Mouse (Mus musculus): Measurements from ENCODE around the gene Rtl8c.
"Not testable (repeated sequence)": the region's sequence is repeated elsewhere in the genome, so short reads cannot be mapped to it uniquely, and the experiment has no call there.

Gene Rtl8c

DNA sequence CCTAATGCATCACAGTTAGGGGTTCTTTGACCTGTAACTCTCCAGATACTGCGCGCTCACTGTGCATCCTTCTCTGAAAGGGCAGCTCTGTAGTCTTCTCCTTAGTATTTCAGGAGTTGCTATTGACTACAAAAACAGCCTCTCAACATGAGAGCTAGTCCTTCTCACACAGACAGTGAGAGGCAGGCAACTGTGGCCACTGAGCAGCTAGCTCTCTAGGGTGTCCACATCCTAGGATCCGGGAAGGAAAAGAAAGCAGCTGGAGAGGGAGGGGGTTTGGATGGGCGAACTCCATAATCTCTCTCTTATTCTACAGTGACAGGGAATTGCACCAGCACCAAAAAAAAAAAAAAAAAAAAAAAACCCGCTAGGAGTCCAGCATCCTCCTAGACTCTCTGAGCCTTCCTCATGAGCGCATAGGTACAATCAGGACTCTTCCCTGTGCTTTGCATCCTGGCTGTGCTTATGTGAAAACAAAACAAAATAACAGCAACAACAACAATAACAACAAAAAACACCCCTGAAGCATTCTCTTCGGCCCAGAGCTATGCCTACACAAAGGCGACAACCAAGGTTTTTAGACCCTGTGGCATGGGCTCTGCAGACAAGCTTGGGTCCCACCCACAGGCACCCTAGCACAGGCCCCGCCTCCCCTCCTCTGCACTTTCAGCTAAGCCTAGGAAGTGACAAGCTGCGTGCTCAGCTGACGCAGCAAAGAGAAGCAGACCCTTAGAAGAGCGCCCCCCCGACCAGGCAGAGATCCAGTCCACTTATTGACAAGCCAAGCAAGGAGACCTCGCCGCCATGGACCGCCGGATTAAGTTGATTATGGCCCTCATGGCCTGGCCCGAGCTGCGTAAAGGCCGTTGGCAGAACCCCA, at the start of gene Rtl8c:
Gene Rtl8c, plus strand, starts transcription at position 791 of the 880 bp plus-strand sequence.
- no peak for DNase-seq (ENCODE audit: low spot score)

DNA sequence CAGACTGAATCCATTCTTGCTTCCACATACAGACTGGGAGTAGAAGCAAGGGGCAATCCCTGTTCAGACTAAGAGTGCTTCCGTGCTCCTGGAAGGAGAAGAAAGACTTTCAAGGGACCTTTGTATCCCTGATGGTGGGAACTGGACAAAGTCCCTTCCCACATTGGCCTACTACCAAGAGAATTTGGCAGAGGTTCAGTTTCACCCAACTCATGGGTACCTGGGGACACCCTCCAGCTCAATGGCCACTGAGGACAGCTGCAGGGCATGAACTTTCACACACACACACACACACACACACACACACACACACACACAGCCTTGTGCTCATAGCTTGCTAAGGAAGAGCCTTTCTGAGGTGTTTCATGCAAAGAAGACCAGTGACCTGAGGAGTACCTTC, 28.5 kb upstream of the Rtl8c start:
- no peak for DNase-seq (ENCODE audit: low spot score)

DNA sequence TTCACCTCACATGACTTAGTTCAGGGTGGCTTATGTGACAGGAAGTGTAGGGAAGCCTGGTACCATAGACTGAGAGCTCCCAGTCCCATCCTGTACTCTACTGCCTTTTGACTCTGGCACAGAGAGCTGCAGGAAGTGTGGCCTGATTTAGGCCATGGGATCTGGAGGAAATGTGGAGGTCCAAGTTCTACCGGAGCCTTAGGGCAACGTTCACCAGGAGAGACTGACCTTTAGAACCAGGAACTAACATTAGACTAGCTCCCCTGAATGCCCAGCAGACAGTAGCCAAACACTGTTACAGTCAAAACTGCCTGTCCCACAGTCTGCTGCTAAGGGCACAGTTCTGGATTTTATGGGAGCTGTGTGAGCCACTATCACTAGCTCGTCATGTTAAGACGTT, 26.4 kb upstream of the Rtl8c start:
- not testable (repeated sequence) for DNase-seq (ENCODE audit: low spot score)

DNA sequence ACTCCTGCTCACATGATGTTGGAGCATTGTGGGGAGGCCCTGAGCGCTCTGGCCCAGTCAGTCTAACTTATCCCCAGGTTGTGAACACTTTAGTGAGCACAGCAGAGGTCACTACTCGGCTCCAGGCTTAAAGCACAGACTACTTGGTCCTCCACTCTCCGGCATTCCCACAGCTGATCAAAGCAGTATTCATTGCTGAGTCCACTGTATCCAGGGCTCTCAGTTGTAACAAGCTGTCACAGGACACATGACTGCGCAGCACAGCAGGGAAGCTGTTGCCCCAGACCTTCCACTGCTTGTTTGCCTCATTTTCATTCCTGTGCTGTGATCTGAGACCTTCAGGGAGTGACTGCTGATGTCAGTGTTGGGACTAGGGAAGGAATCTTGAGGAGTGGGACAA, 24.4 kb upstream of the Rtl8c start:
- DNase-seq (ENCODE audit: low spot score), result not testable (repeated sequence)

DNA sequence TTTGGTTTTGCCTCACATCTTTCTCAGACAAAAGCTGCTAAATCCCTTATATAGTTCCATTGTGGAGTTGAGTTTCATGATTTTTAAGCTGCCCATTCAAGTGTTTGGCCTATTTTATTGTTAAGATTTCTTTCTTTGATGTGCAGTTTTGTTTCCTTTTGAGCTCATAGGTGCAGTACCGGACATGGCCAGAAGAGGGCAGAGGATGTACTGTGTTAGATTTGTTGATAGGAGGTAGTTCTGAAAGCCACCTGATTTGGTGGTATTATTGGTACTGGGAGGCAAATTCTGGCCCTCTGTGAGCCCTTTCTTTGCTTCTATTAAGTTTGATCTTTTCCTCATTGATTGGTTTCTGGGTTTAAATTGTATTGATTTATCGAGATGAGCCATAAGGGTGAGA, 7.8 kb upstream of the Rtl8c start:
- not testable (repeated sequence) for DNase-seq (ENCODE audit: low spot score)

DNA sequence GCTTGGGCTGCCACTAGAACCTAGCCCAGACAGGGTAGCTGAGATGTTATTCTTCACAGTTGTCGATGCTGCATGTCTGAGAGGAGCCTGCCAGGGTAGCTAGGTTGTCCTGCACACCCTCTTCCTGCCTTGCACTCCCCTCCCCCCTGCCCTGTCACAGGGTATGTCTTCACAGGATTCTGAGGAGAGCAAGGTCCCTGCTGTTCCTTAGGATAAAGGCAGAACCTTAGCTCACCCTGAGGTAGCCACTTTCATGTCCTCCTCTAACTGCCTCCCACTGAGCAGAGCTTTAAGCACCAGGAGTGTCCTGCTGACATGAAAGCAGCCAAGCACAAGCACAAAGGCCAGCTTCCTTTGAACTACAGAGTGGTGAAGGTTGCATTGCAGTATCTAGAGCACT, 1.7 kb upstream of the Rtl8c start:
- not testable (repeated sequence) for DNase-seq (ENCODE audit: low spot score)

DNA sequence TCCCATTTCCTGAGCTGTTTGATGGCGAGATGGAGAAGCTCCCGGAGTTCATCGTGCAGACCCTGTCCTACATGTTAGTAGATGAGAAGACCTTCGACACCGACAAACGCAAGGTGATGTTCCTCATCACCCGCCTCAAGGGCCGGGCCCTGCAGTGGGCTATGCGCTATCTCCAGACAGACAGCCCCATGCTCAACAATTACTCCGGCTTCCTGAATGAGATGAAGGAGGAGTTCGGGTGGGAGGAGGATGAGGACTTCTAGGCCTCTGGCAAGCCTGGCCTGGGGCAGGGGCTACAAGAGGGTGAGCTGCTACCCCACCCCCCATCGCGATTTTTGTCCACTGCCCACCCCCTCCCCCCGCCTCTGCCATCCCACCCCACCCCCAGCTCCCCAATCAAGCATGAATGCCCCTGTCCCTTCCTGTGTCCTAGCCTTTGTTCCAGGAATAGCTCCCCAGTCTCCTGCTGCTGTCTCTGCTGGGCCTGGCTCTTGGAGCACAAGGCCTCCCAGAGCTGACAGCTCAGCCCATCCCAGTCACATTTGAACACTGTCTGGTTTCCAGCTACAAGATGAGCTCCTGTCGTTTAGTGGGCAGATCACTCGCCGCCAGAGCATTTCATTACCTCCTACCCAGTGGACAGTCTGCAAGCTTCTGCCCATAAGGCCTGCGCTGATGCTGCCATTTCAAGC, 436 bp downstream of the Rtl8c start:
- no peak for DNase-seq (ENCODE audit: low spot score)

DNA sequence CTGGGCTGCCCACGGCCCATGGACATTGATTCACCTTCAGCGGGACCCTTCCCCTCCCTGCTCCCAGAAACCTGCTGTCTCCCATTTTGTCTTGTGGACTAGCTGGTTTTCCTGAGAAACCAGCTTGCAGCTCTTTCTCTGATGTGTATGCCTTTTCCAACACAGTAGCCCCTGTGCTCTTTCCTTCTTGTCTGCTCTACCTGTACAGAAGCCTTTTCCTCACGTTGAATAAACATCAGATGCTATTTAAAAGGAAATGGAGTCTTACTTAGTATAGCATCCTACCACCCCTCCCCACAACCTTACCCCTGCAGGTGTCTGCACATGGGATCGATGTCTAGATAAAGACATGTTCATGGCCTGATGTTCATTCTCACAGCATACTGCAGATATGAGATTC, 1.0 kb downstream of the Rtl8c start, which contains the start of gene Gm14597:
Gene Gm14597, minus strand, starts transcription at position 101 of the 400 bp plus-strand sequence.
- not testable (repeated sequence) for DNase-seq (ENCODE audit: low spot score)

DNA sequence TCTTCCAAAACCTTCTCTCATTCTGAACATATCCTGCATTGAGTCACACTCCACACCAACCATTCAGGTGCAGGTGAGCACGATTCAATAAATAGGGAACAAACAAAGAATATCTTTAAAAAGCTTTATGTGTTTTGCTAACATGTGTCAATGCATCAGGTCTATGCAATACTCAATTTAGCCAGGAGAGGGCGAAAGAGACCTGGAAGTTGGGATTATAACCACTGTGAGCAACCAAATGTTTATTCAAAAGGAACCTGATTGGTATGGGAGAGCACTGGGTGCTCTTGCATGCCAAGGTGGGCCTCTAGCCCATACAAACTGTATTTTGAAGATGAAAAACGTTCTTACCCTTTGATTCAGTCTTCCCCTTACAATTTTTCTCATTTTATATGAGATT, 2.7 kb downstream of the Rtl8c start:
- DNase-seq (ENCODE audit: low spot score), result no peak

DNA sequence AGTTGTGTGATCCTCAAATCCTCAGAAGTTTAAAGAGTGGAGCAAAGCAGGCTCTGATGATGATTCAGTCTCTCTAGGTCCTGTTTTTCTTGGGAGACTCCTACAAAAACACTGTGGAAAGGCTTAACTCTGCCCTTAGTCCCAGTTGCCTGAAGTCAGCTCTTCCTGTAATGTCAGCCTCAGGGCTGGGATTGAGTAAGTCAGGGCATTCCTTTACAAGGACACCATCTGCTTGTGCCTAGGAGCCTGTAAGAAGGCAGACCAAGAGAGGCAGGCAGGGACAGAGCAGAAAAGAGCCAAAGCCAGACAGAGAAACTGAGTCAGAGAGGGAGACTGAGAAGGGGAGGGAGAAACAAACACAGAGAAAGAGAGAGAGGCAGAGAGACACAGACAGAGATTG, 3.6 kb downstream of the Rtl8c start:
- DNase-seq (ENCODE audit: low spot score), result not testable (repeated sequence)

DNA sequence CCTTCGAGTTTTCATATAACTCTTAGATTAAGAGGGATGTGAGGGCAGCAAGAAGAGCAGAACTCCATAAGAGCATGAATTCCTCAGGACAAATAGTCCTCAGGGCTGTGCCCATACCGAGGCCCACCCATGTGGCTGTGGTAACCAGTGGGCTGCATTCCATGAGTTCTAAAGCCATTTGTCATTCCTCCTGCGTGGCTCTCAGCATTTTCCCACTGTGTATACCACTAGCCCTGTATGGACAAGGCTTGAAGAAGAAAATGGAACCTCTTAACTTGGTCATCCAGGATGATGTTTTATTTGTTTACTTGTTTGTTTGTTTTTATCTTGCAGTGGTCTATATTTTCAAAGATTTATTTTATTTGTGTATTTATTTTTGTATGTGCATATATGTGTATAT, 30.3 kb downstream of the Rtl8c start:
- DNase-seq (ENCODE audit: low spot score), result not testable (repeated sequence)

DNA sequence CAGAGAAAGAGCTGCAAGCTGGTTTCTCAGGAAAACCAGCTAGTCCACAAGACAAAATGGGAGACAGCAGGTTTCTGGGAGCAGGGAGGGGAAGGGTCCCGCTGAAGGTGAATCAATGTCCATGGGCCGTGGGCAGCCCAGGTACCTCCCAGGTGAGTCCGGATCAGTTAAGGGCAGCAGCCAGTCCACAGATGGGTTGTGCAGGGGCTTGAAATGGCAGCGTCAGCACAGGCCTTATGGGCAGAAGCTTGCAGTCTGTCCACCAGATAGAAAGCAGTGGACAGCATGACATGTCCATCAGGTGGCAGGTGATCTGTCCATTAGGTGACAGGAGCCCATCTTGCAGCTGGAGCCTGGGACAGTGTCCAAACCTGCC, 34.8 kb downstream of the Rtl8c start:
- not testable (repeated sequence) for DNase-seq (ENCODE audit: low spot score)

DNA sequence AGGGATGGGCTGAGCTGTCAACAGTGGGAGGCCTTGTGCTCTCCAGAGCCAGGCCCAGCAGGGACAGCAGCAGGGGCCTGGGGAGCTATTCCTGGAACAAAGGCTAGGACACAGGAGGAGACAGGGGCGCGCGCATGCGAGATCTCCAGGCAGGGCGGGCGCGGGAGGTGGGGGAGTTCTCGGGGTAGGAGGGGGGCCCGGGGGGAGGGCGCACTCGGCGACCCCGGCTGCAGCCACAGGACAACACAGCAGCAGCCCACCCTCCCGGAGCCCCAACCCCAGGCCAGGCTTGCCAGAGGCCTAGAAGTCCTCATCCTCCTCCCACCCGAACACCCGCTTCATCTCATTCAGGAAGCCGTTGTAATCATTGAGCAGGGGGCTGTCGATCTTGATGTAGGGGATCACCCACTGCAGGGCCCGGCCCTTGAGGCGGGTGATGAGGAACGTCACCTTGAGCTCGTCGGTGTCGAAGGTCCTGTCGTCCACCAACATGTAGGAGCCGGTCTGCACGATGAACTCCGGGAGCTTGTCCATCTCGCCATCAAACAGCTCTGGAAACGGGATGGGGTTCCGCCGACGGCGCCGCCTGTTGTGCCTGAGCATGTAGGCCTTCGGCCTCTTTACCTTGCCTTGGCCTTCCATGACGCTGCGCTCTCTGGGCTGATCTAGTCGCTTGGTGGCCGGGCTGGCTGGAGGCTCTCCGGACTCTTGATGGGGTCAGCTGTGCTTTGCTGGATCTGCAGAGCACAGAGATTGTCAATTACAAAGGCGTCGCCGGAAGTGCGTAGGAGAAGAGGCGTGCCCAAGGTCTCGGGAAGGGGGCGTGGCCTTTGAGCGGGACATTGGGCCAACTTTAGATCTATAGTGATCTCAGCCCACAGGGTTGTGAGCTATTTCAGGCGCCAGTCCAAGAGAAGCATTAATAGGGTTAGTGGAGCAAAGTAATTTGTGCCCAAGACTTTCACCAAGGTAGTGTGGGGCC, 35.4 kb downstream of the Rtl8c start, which contains the start of gene Rtl8a:
Gene Rtl8a, minus strand, starts transcription at position 703 of the 982 bp plus-strand sequence.
- peak; percentile 20 for DNase-seq (ENCODE audit: low spot score)

DNA sequence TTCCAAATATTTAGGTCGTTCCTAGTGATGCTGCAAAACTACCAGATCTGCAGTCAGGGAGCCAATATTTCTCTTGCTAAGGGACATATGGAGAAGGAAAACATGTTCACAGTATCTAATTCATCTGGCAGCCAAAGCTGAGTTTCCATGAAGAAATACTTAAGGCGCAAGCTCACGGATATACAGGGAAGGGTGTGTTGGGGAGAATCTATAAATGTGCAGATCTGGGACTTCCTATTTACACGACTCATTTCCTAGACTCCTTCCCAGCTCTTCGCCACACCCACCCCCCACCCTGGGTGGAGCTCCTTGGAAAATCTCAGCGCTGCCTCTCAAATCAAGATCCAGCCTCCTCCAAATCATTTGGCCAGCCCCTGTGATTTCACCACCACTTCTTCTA, 38.1 kb downstream of the Rtl8c start:
- DNase-seq (ENCODE audit: low spot score), result no peak

DNA sequence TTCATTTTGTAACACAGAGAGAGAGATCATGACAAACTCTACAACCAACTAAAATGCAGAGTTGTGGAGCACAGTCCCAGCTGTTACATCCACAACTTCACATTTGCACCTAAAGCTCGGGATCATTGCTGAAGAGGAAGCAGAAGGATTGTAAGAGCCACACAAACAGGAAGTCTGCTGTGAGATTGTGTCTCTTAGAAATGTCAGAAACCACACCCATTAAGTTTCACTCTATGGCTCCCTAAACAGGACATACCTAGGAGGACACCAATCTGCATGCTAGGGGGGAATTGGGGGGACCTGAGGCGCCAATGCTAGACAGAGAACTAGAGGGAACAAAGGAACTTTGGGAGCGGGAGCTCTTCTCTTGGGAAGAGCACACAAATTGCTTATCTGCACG, 45.1 kb downstream of the Rtl8c start:
- DNase-seq (ENCODE audit: low spot score), result not testable (repeated sequence)
